Mouse (Mus musculus): ENCODE measurements around the gene Pax5. TPM values are rescaled to one million over a fixed set of nuclear protein-coding genes. Genes with fewer than 3 reads are reported as not detected.

The Pax5 gene
- polyA plus RNA-seq, 1 experiment: not detected

DNA sequence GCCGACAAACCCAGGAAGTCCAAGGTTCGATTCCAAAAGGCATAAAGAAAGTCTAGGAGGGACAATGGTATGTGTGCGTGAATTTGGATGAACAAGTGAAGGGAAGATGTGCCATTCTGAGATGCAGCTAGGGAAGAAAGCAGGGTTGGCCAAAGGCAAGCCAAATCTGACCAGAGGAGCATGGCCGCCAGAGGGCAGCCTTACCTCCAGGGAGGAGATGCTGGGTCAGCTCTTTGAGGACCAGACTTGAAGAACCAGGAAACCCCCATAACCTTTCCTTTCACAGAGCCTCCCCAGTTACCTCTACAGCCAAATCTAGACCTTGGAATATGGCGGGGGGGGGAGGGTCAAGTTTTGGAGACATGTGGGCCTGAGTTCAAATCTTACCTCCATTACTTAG is 133.0 kb downstream of the Pax5 start:
- TF ChIP-seq FLI1 (IDR thresholded peaks at IDR 0.05; ENCODE audit: low read length): no peak
- no peak for TF ChIP-seq GATA1 (IDR thresholded peaks at IDR 0.05; ENCODE audit: borderline replicate concordance, low read length)
- no peaks in the 10 kb centered on the region for H3K9me3 ChIP-seq
- H3K27me3 ChIP-seq (replicated peaks): peaks cover 16% of the 10 kb centered on the region
- H3K36me3 ChIP-seq (replicated peaks; ENCODE audit: low read length): no peaks in the 10 kb centered on the region
- H3K4me3 ChIP-seq (replicated peaks): no peak overlapping the region
- 0 out of 2 replicates have a peak, but pooled peaks cover under 1% of the 10 kb centered on the region for H3K4me1 ChIP-seq

DNA sequence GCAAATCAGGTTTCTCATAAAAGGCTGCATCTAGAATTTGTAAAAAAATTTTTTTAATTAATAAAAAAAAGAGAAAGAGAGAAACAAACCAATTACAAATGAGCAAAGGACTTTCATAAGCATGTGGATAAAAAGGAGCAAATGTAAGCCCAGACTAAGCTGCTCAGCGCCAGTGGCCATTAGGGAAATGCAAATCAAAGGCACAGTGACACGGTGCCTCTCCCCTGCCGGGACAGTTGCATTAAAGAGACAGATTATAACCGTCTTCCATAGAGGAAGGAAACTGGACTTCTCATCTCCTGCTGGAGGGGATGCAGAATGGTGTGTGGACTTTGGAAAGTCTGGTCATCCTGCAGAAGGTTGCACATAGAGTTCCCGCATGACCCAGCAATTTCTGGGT is 133.5 kb downstream of the Pax5 start:
- no peak for TF ChIP-seq FLI1 (IDR thresholded peaks at IDR 0.05; ENCODE audit: low read length)
- no peak for TF ChIP-seq GATA1 (IDR thresholded peaks at IDR 0.05; ENCODE audit: borderline replicate concordance, low read length)
- Histone ChIP-seq H3K27me3 (replicated peaks) (peaks cover 18% of the 10 kb centered on the region), H3K9me3 (no peaks in the 10 kb centered on the region), H3K36me3 (replicated peaks; ENCODE audit: low read length) (no peaks in the 10 kb centered on the region), H3K4me3 (replicated peaks) (no peak overlapping the region), H3K4me1 (0 out of 2 replicates have a peak, but pooled peaks cover 2% of the 10 kb centered on the region)

GRCm38 (mm10) chr4:44573017-44573416 is 137.3 kb downstream of the Pax5 start:
- Histone ChIP-seq H3K36me3 (replicated peaks; ENCODE audit: low read length) (no peaks in the 10 kb centered on the region), H3K4me1 (0 out of 2 replicates have a peak, but pooled peaks cover 2% of the 10 kb centered on the region), H3K27me3 (replicated peaks) (peaks cover 26% of the 10 kb centered on the region), H3K4me3 (replicated peaks) (no peak overlapping the region), H3K9me3 (no peaks in the 10 kb centered on the region)
- TF ChIP-seq FLI1 (IDR thresholded peaks at IDR 0.05; ENCODE audit: low read length): no peak
- TF ChIP-seq GATA1 (IDR thresholded peaks at IDR 0.05; ENCODE audit: borderline replicate concordance, low read length): no peak

- Histone ChIP-seq H3K9me3 (no peaks in the 10 kb centered on the region), H3K4me1 (0 out of 2 replicates have a peak, but pooled peaks cover 2% of the 10 kb centered on the region), H3K27me3 (replicated peaks) (peaks cover 32% of the 10 kb centered on the region)
Observed at GRCm38 (mm10) chr4:44572373-44572772, 137.9 kb downstream of the Pax5 start.

GRCm38 (mm10) chr4:44569138-44569537 is 141.1 kb downstream of the Pax5 start:
- Histone ChIP-seq H3K36me3 (replicated peaks; ENCODE audit: low read length) (no peaks in the 10 kb centered on the region), H3K9me3 (no peaks in the 10 kb centered on the region), H3K27me3 (replicated peaks) (peaks cover 38% of the 10 kb centered on the region), H3K4me1 (0 out of 2 replicates have a peak, but pooled peaks cover 2% of the 10 kb centered on the region), H3K4me3 (replicated peaks) (no peak overlapping the region)
- no peak for TF ChIP-seq FLI1 (IDR thresholded peaks at IDR 0.05; ENCODE audit: low read length)

More at GRCm38 (mm10) chr4:44572373-44572772, 137.9 kb downstream of the Pax5 start:
- TF ChIP-seq FLI1 (IDR thresholded peaks at IDR 0.05; ENCODE audit: low read length) (no peak), GATA1 (IDR thresholded peaks at IDR 0.05; ENCODE audit: borderline replicate concordance, low read length) (no peak)
- Histone ChIP-seq H3K36me3 (replicated peaks; ENCODE audit: low read length) (no peaks in the 10 kb centered on the region), H3K4me3 (replicated peaks) (no peak overlapping the region)

DNA sequence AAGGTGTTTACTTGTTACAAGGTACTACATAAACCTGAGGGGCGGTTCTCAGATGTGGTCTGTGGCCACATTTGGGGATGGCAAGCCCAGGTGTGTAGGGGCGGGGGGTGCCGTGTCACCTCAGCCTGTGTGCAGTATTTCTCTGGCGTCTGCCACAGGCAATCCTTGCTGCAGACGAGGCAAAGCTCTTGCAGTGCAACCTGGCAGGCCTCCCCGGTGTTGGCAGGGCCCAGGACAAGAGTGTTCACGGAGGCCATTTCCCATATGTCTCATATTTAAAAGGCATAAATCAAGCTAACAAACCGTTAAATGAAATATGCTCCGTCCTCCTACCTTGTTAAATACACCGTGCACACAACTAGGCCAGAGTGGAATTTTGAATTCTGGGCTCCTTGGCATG is 141.6 kb downstream of the Pax5 start:
- Histone ChIP-seq H3K4me3 (replicated peaks) (no peak overlapping the region), H3K27me3 (replicated peaks) (peaks cover 38% of the 10 kb centered on the region)

DNA sequence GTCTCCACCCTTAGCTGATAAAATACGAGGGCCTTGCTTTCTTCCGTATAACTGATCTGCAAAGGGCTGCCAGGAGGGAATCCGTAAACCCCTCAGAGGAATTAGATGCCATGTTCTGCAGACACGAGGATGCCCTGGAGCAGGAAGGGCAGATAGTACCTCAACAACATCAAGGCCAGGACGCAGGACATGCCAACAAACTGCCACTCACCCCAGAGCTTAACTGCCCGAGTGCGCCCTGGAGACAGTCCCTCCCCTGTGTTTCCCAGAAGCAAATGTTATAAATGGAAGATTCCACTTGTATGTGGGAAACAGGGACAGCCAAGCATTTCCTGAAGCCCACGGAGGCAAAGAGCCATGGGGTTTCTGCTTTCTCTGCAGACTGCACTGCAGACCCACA is 143.9 kb downstream of the Pax5 start:
- TF ChIP-seq FLI1 (IDR thresholded peaks at IDR 0.05; ENCODE audit: low read length) (no peak), GATA1 (IDR thresholded peaks at IDR 0.05; ENCODE audit: borderline replicate concordance, low read length) (no peak)
- H3K4me3 ChIP-seq (replicated peaks): no peak overlapping the region
- no peaks in the 10 kb centered on the region for H3K9me3 ChIP-seq
- peaks cover 47% of the 10 kb centered on the region for H3K27me3 ChIP-seq (replicated peaks)
- no peaks in the 10 kb centered on the region for H3K36me3 ChIP-seq (replicated peaks; ENCODE audit: low read length)
- H3K4me1 ChIP-seq: no peaks in the 10 kb centered on the region

More for the DNA sequence above, 141.6 kb downstream of the Pax5 start:
- Histone ChIP-seq H3K9me3 (no peaks in the 10 kb centered on the region), H3K36me3 (replicated peaks; ENCODE audit: low read length) (no peaks in the 10 kb centered on the region), H3K4me1 (0 out of 2 replicates have a peak, but pooled peaks cover 2% of the 10 kb centered on the region)
- TF ChIP-seq FLI1 (IDR thresholded peaks at IDR 0.05; ENCODE audit: low read length): no peak
- no peak for TF ChIP-seq GATA1 (IDR thresholded peaks at IDR 0.05; ENCODE audit: borderline replicate concordance, low read length)

DNA sequence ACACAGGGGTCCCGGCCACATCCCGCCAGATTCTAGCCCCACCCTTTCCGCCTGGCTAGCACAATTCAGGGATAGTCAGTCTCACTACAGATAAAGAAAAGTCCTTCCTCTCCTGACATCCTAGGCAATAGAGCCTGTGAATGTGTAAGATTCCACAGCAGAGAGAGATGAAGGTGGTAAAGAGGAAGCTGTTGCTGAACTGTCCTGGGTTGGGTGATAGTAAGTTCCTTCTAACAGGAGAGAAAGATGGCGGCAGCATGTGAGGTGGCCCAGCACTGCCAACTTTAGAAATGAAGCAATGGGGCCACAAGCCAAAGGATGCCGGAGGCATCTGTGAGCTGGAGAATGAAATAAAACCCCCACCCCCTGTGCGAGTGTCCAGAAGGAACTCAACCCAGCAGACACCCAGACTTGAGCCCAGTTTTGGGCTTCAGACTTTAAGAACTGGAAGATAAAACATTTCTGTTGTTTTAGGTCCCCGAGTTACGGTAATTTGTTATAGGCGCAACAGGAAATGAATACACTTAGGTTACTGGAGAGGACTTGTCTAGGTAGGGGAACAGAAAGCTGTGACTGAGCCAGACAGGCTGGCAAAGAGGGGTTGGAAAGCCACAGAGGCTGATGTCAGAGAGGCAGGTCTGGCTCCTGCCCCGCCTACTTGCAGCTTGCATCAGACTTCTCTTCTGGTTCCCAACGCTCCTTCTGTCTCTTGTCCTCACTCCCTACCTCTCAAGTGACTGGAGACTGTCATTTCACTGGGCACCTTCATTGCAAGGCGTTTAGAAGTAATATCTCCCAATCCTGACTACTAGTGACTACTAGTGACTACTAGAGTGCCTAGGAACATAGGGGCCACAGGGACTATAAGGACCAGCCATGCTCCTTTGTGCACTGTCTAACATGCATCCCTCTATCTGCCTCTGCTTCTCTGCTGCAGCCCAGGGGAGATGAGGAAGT is 144.9 kb downstream of the Pax5 start:
- no peaks in the 10 kb centered on the region for H3K9me3 ChIP-seq
- no peak overlapping the region for H3K4me3 ChIP-seq (replicated peaks)
- no peaks in the 10 kb centered on the region for H3K4me1 ChIP-seq
- TF ChIP-seq GATA1 (IDR thresholded peaks at IDR 0.05; ENCODE audit: borderline replicate concordance, low read length) (no peak), FLI1 (IDR thresholded peaks at IDR 0.05; ENCODE audit: low read length) (no peak)
- no peaks in the 10 kb centered on the region for H3K36me3 ChIP-seq (replicated peaks; ENCODE audit: low read length)
- peaks cover 46% of the 10 kb centered on the region for H3K27me3 ChIP-seq (replicated peaks)

DNA sequence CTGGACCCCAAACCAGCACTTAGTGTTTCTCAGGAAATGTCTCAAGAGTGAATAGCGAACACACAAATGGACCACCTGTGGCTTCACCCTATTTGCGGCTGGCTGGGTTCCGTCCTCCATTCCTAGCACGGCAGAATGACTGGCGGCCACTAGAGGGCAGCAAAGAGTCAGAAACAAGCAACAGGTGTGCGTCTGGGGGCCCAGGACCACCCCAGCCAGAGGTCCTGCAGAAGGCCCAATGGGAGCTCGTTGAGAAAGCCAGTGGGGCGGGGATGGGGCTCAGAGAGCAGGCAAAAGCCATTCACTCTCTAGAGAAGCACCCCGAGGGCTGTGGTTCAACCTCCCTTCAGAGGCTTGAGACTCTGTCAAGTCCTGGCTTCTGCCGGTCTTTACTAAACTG is 145.7 kb downstream of the Pax5 start:
- Histone ChIP-seq H3K4me1 (no peaks in the 10 kb centered on the region), H3K9me3 (no peaks in the 10 kb centered on the region), H3K27me3 (replicated peaks) (peaks cover 49% of the 10 kb centered on the region), H3K36me3 (replicated peaks; ENCODE audit: low read length) (no peaks in the 10 kb centered on the region), H3K4me3 (replicated peaks) (no peak overlapping the region)
- TF ChIP-seq FLI1 (IDR thresholded peaks at IDR 0.05; ENCODE audit: low read length): no peak
- TF ChIP-seq GATA1 (IDR thresholded peaks at IDR 0.05; ENCODE audit: borderline replicate concordance, low read length): no peak

DNA sequence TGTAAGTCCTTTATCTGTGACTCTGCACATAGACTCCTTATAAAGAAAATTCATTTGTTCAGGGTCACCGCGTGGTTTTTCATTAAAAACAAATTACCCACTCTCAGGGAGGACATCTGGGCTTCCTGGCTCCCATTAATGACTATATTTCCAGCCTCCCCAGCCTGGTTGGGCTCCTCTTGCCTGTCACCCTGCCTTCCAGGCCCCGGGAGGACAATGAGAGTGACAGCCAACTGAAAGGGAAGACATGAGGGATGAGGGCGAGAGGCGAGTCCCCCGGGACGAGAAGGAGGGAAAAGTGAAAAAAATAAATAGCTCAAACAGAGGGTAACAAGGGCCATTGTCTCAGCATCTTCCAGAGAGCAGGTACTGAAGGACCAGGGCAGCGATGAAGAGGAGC is 149.3 kb downstream of the Pax5 start:
- Histone ChIP-seq H3K4me1 (no peaks in the 10 kb centered on the region), H3K4me3 (replicated peaks) (no peak overlapping the region), H3K9me3 (peaks cover 17% of the 10 kb centered on the region), H3K36me3 (replicated peaks; ENCODE audit: low read length) (no peaks in the 10 kb centered on the region), H3K27me3 (replicated peaks) (peaks cover 56% of the 10 kb centered on the region)
- TF ChIP-seq GATA1 (IDR thresholded peaks at IDR 0.05; ENCODE audit: borderline replicate concordance, low read length) (no peak), FLI1 (IDR thresholded peaks at IDR 0.05; ENCODE audit: low read length) (no peak)

Data from megakaryocyte, embryonic 14.5 days (primary cell).